Mouse (Mus musculus) neural tube, embryonic 11.5 days (tissue): ENCODE results near the gene Anapc13. TPM values are rescaled to one million over a fixed set of nuclear protein-coding genes. Genes with fewer than 3 reads are reported as not detected.

ENCODE experiments used
- ATAC-seq: fragments of 200-750 bp; cut with Nextera tagmentation; 2 replicates; pipeline ENCODE4 v1.8.0; 2017; ENCODE audit warnings: moderate number of reproducible peaks, mild to moderate bottlenecking, moderate TSS enrichment, moderate library complexity; ENCODE audit not compliant: insufficient read depth, low FRiP score, low TSS enrichment
- DNase-seq: peaks from one replicate; pipeline ENCODE4 v3.0.0-alpha.2; 2015; ENCODE audit warnings: low spot score
- H3K27ac ChIP-seq: fragments of 300-500 bp; sonication (generic); 2 replicates; pipeline ENCODE4 v1.5.1; 2014; ENCODE audit warnings: low read depth, mild to moderate bottlenecking, low read length
- H3K27me3 ChIP-seq: fragments of 300-500 bp; sonication (generic); 2 replicates; pipeline ENCODE4 v1.6.1; 2014; ENCODE audit warnings: mild to moderate bottlenecking, low read length, mixed read lengths; ENCODE audit not compliant: control insufficient read depth, insufficient read depth
- H3K36me3 ChIP-seq: fragments of 300-500 bp; sonication (generic); 2 replicates; pipeline ENCODE4 v1.6.1; 2014; ENCODE audit warnings: mild to moderate bottlenecking, low read length, moderate library complexity, mixed read lengths; ENCODE audit not compliant: control insufficient read depth, insufficient read depth
- H3K4me1 ChIP-seq: fragments of 300-500 bp; sonication (generic); 2 replicates; pipeline ENCODE4 v1.6.1; 2014; ENCODE audit warnings: low read length, mixed read lengths; ENCODE audit not compliant: control insufficient read depth, insufficient read depth
- H3K4me2 ChIP-seq: fragments of 300-500 bp; sonication (generic); 2 replicates; pipeline ENCODE4 v1.6.1; 2014; ENCODE audit warnings: low read depth, mild to moderate bottlenecking, moderate library complexity
- H3K4me3 ChIP-seq: fragments of 300-500 bp; sonication (generic); 2 replicates; pipeline ENCODE4 v1.5.1; 2014; ENCODE audit warnings: low read depth, low read length
- H3K9ac ChIP-seq: fragments of 300-500 bp; sonication (generic); 2 replicates; pipeline ENCODE4 v1.6.1; 2014; ENCODE audit warnings: mild to moderate bottlenecking, low read length
- H3K9me3 ChIP-seq: fragments of 300-500 bp; sonication (generic); 2 replicates; pipeline ENCODE4 v1.6.1; 2016; ENCODE audit warnings: low read length; ENCODE audit not compliant: control insufficient read depth
- WGBS: fragments of 180-500 bp; shearing (Covaris S2); extraction: QIAGEN DNeasy Blood & Tissue Kit; methylation state at CpG from one replicate; pipeline ENCODE4 v1.1.7; 2014; 5-methylcytosine and 5-hydroxymethylcytosine counted together
- polyA plus RNA-seq: library from polyadenylated mRNA; unstranded; fragments of >200 nt; fragmentation: Nextera tagmentation; extraction: Ambion mirVana; gene quantifications from 2 replicates; pipeline ENCODE4 v1.2.1, GENCODE M21; 2014

Gene Anapc13
- 154 and 156 TPM in 2 replicates for polyA plus RNA-seq

GRCm38 (mm10) chr9:102625983-102626838 is at the start of gene Anapc13, which contains the start of gene Cep63:
Gene Anapc13 (plus strand): TSS chr9:102626296.
Gene Cep63 (minus strand): TSS chr9:102626534.
- ATAC-seq (peak; percentile 94), DNase-seq (peak; percentile 99)
- H3K27me3 ChIP-seq: no peaks in the 10 kb centered on the region
- under 1% methylated on average over 81 of the region's 84 CpGs for WGBS
- peak within 1 kb of the TSS; percentile 98 for H3K9ac ChIP-seq
- H3K4me2 ChIP-seq: peak within 1 kb of the TSS; percentile 85
- no peaks in the 10 kb centered on the region for H3K36me3 ChIP-seq
- no peaks in the 10 kb centered on the region for H3K9me3 ChIP-seq
- H3K4me3 ChIP-seq: peak within 1 kb of the TSS; percentile 92
- H3K27ac ChIP-seq: peak within 1 kb of the TSS; percentile 98
- peaks cover 6% of the 10 kb centered on the region for H3K4me1 ChIP-seq

- Histone ChIP-seq H3K27ac (no peak overlapping the region), H3K4me3 (no peak overlapping the region), H3K9me3 (no peaks in the 10 kb centered on the region), H3K27me3 (no peaks in the 10 kb centered on the region), H3K4me1 (no peaks in the 10 kb centered on the region), H3K36me3 (no peaks in the 10 kb centered on the region), H3K9ac (no peak overlapping the region), H3K4me2 (no peak overlapping the region)
- no peak for DNase-seq
- 85% methylated on average over 5 of the region's 5 CpGs for WGBS
- no peak for ATAC-seq
Measured at GRCm38 (mm10) chr9:102577480-102577879, 48.6 kb upstream of the Anapc13 start.

GRCm38 (mm10) chr9:102581921-102582469 is 44.1 kb upstream of the Anapc13 start:
- Histone ChIP-seq H3K27ac (no peak overlapping the region), H3K9me3 (no peaks in the 10 kb centered on the region), H3K36me3 (no peaks in the 10 kb centered on the region), H3K27me3 (no peaks in the 10 kb centered on the region), H3K4me3 (no peak overlapping the region), H3K4me2 (no peak overlapping the region), H3K9ac (no peak overlapping the region), H3K4me1 (no peaks in the 10 kb centered on the region)
- no peak for ATAC-seq
- no peak for DNase-seq
- whole genome bisulfite sequencing: 83% methylated on average over 12 of the region's 12 CpGs

GRCm38 (mm10) chr9:102587347-102587746 is 38.7 kb upstream of the Anapc13 start:
- ATAC-seq: no peak
- Histone ChIP-seq H3K9ac (no peak overlapping the region), H3K36me3 (no peaks in the 10 kb centered on the region), H3K4me1 (no peaks in the 10 kb centered on the region), H3K27me3 (no peaks in the 10 kb centered on the region), H3K4me2 (no peak overlapping the region), H3K4me3 (no peak overlapping the region), H3K9me3 (no peaks in the 10 kb centered on the region), H3K27ac (no peak overlapping the region)
- no peak for DNase-seq
- 74% methylated on average over 5 of the region's 5 CpGs for WGBS

GRCm38 (mm10) chr9:102594667-102595393 is 31.3 kb upstream of the Anapc13 start:
- WGBS: 69% methylated on average over 6 of the region's 6 CpGs
- peaks cover 5% of the 10 kb centered on the region for H3K36me3 ChIP-seq
- H3K27ac ChIP-seq: no peak overlapping the region
- no peak for DNase-seq
- no peaks in the 10 kb centered on the region for H3K27me3 ChIP-seq
- no peak for ATAC-seq
- H3K4me2 ChIP-seq: no peak overlapping the region
- no peak overlapping the region for H3K9ac ChIP-seq
- no peaks in the 10 kb centered on the region for H3K9me3 ChIP-seq
- H3K4me3 ChIP-seq: no peak overlapping the region
- H3K4me1 ChIP-seq: no peaks in the 10 kb centered on the region

- Histone ChIP-seq H3K9ac (no peak overlapping the region), H3K9me3 (no peaks in the 10 kb centered on the region), H3K27me3 (no peaks in the 10 kb centered on the region), H3K27ac (no peak overlapping the region), H3K4me1 (no peaks in the 10 kb centered on the region), H3K4me3 (no peak overlapping the region), H3K36me3 (peaks cover 5% of the 10 kb centered on the region), H3K4me2 (no peak overlapping the region)
- no peak for DNase-seq
- no peak for ATAC-seq
- WGBS: 84% methylated on average over 8 of the region's 8 CpGs
Measured at GRCm38 (mm10) chr9:102595662-102596436, 30.2 kb upstream of the Anapc13 start.

- Histone ChIP-seq H3K36me3 (peaks cover 3% of the 10 kb centered on the region), H3K4me1 (no peaks in the 10 kb centered on the region), H3K27ac (no peak overlapping the region), H3K4me3 (no peak overlapping the region), H3K9ac (no peak overlapping the region), H3K27me3 (no peaks in the 10 kb centered on the region), H3K9me3 (no peaks in the 10 kb centered on the region), H3K4me2 (no peak overlapping the region)
- DNase-seq: no peak
- WGBS: 80% methylated on average over 2 of the region's 2 CpGs
- ATAC-seq: no peak
Measured at GRCm38 (mm10) chr9:102601187-102601586, 24.9 kb upstream of the Anapc13 start.

GRCm38 (mm10) chr9:102601666-102602065 is 24.4 kb upstream of the Anapc13 start:
- H3K4me3 ChIP-seq: no peak overlapping the region
- no peak overlapping the region for H3K9ac ChIP-seq
- H3K27me3 ChIP-seq: no peaks in the 10 kb centered on the region
- H3K9me3 ChIP-seq: no peaks in the 10 kb centered on the region
- no peak overlapping the region for H3K27ac ChIP-seq
- 94% methylated on average over 2 of the region's 2 CpGs for WGBS
- no peak for ATAC-seq
- DNase-seq: no peak
- no peak overlapping the region for H3K4me2 ChIP-seq
- no peaks in the 10 kb centered on the region; the same call in 1 of the 2 replicates for H3K36me3 ChIP-seq
- H3K4me1 ChIP-seq: no peaks in the 10 kb centered on the region
